Mouse (Mus musculus) heart, adult 18-20 months (tissue): ENCODE results near the gene Fn3krp. TPM values are rescaled to one million over a fixed set of nuclear protein-coding genes. Genes with fewer than 3 reads are reported as not detected.
A peak's percentile ranks its signal among the peaks of the same experiment; 100 is the strongest.

Experiments
- DNase-seq, 2 experiments: peaks; one replicate each; pipeline ENCODE4 v3.0.0; 2021 to 2022; ENCODE audit warnings: mixed read lengths in 1 of 2
- microRNA-seq, 2 experiments: library from miRNA; unstranded; fragments of <30 nt; microRNA quantifications; one replicate each; pipeline ENCODE4 v1.2.0; 2022
- total RNA-seq, 2 experiments: library from RNA; stranded (reverse); gene quantifications; 2 replicates each; pipeline ENCODE4 v1.2.3; 2021

The Fn3krp gene
- total RNA-seq, 2 experiments from 2014 or later = 6.0 to 6.9 TPM

DNA sequence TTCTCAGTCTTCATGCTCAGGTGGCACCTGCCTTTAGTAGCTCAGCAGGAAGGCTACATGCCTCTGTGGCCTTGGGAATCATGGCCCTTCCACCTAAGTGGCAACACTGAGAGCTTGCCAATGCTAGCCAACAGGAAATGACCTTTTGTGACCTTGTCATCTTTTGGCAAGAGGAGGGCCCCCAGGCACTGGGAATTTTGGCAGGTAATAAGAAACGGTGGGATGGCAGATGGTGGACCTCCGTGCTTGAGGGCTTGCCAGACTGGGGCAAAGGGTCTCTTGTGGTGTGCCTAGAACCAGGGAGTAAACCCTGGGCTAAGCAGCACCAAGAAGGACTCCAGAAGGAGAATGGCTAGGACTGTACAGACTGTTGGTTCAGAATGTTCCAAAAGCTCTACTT lies 20.9 kb downstream of the Fn3krp start:
- DNase-seq = no peak

DNA sequence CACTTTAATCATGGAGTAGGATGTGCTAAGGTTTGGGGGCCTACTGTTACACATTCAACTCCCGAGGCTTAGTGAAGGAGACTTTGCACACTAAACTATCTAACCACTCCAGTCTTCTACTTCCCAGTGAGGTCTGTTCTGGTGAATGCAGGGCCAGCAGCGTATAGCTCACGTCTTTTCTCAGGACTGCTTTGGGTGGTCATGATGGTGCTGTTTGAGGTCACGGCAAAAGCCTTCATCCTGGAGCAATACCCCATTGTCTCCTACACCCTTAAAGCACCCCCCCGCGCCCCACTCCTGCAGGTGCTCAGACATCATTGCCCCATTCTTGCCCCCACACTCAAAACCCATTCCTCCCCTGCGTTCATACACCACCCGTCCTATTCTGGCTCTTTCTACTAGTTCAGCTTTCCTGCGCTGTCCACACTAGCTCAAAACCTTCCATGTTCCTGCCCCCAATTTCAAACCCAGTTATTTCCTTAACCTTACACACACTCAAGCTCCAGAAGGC lies 30.1 kb downstream of the Fn3krp start:
- DNase-seq = no peak

DNA sequence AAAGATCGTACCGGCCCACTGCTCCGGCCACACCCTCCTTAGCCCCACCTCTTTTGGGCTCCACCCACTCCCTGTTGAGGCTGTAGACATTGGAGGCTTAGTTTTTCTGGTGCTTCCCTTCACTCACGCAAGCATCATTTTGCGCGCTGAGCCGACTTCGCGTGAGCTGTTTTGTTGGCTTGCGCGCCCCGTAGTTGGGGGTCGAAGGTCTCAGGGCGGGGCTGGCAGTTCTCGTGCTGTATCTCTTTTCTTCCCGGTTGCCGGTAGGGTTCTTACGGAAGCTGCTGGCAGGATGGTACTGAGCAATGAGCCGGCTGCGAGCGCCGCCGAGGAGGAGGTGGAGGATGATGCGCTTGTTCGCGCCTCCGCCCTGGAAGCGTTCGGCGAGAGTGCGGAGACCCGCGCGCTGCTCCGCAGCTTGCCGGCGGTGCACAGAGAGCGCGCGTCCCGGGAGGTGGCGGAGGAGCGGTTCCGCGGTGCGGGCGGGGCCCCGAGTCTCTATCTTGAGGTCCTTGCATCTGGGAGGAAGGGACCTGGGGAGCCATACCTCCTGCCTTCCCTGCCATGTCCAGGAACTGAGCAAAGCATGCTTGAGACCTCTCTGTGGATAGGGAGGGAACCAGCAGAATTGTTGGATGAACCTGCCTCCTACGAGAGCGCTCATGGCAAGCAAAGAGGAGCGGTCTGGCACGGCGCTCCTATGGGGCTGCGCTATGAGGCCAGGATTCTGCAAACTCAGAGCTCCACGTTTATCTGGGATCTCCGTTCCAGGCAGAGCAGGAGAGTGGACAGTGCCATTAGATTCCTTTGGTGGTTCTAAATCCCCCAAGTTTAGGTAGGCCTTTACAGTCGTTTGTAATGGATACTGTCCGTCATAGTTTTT lies 30.8 kb downstream of the Fn3krp start, which contains the start of gene Tbcd:
Gene Tbcd (plus strand): TSS at position 197 of the 883 bp plus-strand sequence.
- DNase-seq = peak; percentile 95 to 98

GRCm38 (mm10) chr11:121457874-121458273 lies 36.7 kb downstream of the Fn3krp start:
- no peak for DNase-seq

DNA sequence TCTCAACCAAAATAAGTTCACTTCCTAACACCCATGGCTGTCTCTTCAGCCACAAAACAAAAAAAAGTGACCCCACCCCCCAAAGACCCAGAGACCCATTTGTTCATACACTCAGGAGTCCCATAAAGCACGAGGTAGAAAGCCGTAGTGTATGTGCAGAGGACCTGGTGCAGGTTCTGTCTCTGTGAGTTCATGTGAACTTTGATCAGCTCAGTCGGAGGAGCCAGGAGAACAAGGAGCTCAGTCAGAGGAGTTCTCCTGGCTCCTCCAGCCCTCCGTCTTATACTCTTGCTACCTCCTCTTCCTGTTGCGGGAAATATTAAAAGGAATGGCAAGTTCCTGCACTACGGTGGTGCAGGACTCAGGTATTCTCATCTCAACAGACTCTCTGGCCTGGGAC lies 46.2 kb downstream of the Fn3krp start:
- no peak for DNase-seq

DNA sequence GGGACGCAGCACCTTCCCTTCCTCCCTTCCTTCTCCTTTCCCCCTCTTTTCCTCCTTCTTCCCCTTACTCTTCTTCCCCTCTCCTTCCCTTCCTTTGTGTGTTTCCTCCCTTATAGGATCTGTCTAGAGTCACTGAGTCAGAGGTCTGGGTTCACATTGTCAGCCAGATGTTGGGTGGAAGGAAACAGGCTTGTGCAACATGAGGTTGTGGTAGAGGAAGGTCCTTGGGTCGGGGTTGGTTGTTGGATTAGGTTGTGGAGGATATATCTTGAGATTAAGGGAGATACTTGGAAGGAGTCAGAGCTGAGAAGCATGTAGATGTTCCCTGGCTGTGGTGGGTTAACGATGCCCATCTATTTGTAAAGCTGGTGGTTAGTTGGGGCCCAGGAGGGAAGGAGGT lies 53.6 kb downstream of the Fn3krp start:
- no peak for DNase-seq

GRCm38 (mm10) chr11:121475699-121476415 lies 54.7 kb downstream of the Fn3krp start:
- peak; percentile 57 to 82 for DNase-seq

DNA sequence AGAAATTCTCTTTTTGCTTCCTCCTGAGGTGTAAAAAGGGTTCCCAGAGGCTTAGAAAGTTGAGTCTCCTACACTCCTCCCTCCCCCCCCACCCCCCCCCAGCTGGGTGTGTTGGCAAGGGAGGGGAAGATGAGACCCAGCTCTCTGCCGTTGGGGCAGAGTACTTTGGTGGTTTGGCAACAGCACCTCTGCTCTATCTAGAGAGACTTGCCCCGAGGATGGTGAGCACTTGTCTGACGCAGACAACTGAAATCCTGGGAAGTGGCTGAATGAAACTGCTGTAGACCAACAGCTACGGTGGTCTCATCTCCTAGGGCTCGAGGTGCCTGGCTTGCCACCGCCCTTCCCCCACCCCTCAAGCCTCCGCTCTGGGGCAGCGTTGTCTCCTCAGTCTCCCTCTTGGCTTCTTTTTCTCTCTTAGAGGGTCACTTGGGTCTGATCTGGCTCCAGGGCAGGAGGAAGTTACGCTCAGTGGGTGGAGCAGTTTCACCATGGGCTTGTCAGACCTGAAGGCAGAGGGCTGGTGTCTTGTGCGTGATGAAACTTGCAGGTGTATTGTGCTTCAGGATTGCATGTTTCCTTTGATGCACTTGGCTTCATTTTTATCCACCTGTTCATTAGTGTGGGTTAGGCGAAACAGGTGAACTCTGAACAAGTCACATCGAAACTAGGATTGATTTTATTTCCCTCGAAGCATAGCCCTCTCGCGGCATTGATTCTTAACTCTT lies 58.4 kb downstream of the Fn3krp start:
- DNase-seq = no peak

Small RNA genes within 50 kb of the gene (microRNA-seq; reads per million reads assigned to microRNA genes)
- 0 to 1.1 reads per million in 2 experiments for gene Mir7236

Other genes starting within 250 kb of the Fn3krp start
- gene Hexdc, start 217.0 kb upstream of the Fn3krp start, total RNA-seq = 1 to 10 TPM; 7.4 to 8.8 TPM
- 10 to 100 TPM; 17.0 to 17.9 TPM for gene Ogfod3, start 216.7 kb upstream of the Fn3krp start, total RNA-seq
- gene Cybc1, start 192.1 kb upstream of the Fn3krp start, total RNA-seq = 10 to 100 TPM; 10.2 to 12.6 TPM
- 10 to 100 TPM; 71.4 to 83.6 TPM for gene Narf, start 184.1 kb upstream of the Fn3krp start, total RNA-seq
- 10 to 100 TPM; 17.7 to 18.5 TPM for gene Foxk2, start 161.4 kb upstream of the Fn3krp start, total RNA-seq
- 10 to 100 TPM; 33.4 to 34.2 TPM for gene Wdr45b, start 67.0 kb upstream of the Fn3krp start, total RNA-seq
- gene Rab40b, start 33.1 kb upstream of the Fn3krp start, total RNA-seq = 1 to 10 TPM; 2.0 to 2.1 TPM
- gene Fn3k, start 13.5 kb downstream of the Fn3krp start, total RNA-seq = 10 to 100 TPM; 27.8 to 33.3 TPM
- 10 to 100 TPM; 12.0 to 12.7 TPM for gene Tbcd, start 30.5 kb downstream of the Fn3krp start, total RNA-seq
- under 1 TPM in 1 of 2 experiments, not detected in 1; 0.13 TPM for gene Zfp750, start 97.9 kb downstream of the Fn3krp start, total RNA-seq